Mouse (Mus musculus): ENCODE data around the gene Pold4.

The Pold4 gene

GRCm38 (mm10) chr19:4279487-4279886, 47.8 kb downstream of the Pold4 start:
- DNase-seq (ENCODE audit: low spot score): no peak

- no peak for DNase-seq (ENCODE audit: low spot score)
Observed at GRCm38 (mm10) chr19:4280425-4280824, 48.7 kb downstream of the Pold4 start.

GRCm38 (mm10) chr19:4282898-4283553, 51.3 kb downstream of the Pold4 start, which contains the start of gene Ankrd13d:
Gene Ankrd13d, minus strand, starts transcription at chr19:4283137.
- DNase-seq (ENCODE audit: low spot score): peak; percentile 93
